Mouse (Mus musculus) megakaryocyte-erythroid progenitor cell, adult 5 weeks (primary cell): Measurements from ENCODE around the gene Abcc6. TPM values are rescaled to one million over a fixed set of nuclear protein-coding genes. Genes with fewer than 3 reads are reported as not detected.

Experiments used
- polyA plus RNA-seq: library from polyadenylated mRNA; stranded (reverse); fragments of >175 nt; gene quantifications from 2 replicates; pipeline ENCODE4 v1.2.3, GENCODE M21; 2012

The Abcc6 gene
- not detected in 2 replicates for polyA plus RNA-seq

GRCm38 (mm10) chr7:46030145-46030488, at the start of gene Abcc6:
Abcc6 (minus strand) TSS chr7:46030302.

GRCm38 (mm10) chr7:46033109-46033869, 3.2 kb upstream of the Abcc6 start, which contains the start of gene Nomo1:
Nomo1 (plus strand) TSS chr7:46033698.

GRCm38 (mm10) chr7:45923762-45924428, 106.2 kb downstream of the Abcc6 start, which contains the start of gene Ccdc114:
Ccdc114 (plus strand) TSS chr7:45924072.

GRCm38 (mm10) chr7:45921242-45921621, 108.9 kb downstream of the Abcc6 start, which contains the start of gene Emp3:
Emp3 (minus strand) TSS chr7:45921404.

Other genes starting within 250 kb of the Abcc6 start
- 0.56 and 0.70 TPM in 2 replicates for gene Lmtk3, start 246.6 kb downstream of the Abcc6 start, polyA plus RNA-seq
- 1.0 and 2.5 TPM in 2 replicates for gene Sult2b1, start 245.6 kb downstream of the Abcc6 start, polyA plus RNA-seq
- 173 and 197 TPM in 2 replicates for gene Cyth2, start 215.7 kb downstream of the Abcc6 start, polyA plus RNA-seq
- gene Kcnj14, start 205.5 kb downstream of the Abcc6 start, polyA plus RNA-seq, result 0.39 and 0.61 TPM in 2 replicates
- 62.6 and 63.0 TPM in 2 replicates for gene Grwd1, start 199.4 kb downstream of the Abcc6 start, polyA plus RNA-seq
- gene Kdelr1, start 157.5 kb downstream of the Abcc6 start, polyA plus RNA-seq, result 264 and 383 TPM in 2 replicates
- 0.50 and 0.76 TPM in 2 replicates for gene Grin2d, start 151.9 kb downstream of the Abcc6 start, polyA plus RNA-seq
- gene Syngr4, start 133.6 kb downstream of the Abcc6 start, polyA plus RNA-seq, result 2.5 and 3.7 TPM in 2 replicates
- 44.0 and 49.4 TPM in 2 replicates for gene Tmem143, start 133.4 kb downstream of the Abcc6 start, polyA plus RNA-seq
- gene Emp3, start 108.9 kb downstream of the Abcc6 start, polyA plus RNA-seq, result 249 and 273 TPM in 2 replicates
- 2.3 and 4.6 TPM in 2 replicates for gene Ccdc114, start 106.2 kb downstream of the Abcc6 start, polyA plus RNA-seq
- 67.6 and 83.8 TPM in 2 replicates for gene Nomo1, start 3.4 kb upstream of the Abcc6 start, polyA plus RNA-seq
- 0.13 TPM in 1 of 2 replicates, not detected in the other for gene Kcnj11, start 70.5 kb upstream of the Abcc6 start, polyA plus RNA-seq
- 0.03 TPM in 2 replicates for gene Abcc8, start 149.7 kb upstream of the Abcc6 start, polyA plus RNA-seq
- gene Ush1c, start 208.2 kb upstream of the Abcc6 start, polyA plus RNA-seq, result 0.02 TPM in 1 of 2 replicates, not detected in the other
- gene Otog, start 210.7 kb upstream of the Abcc6 start, polyA plus RNA-seq, result not detected in 2 replicates